18 mouse cellular contexts compared by ENCODE assay signal in the genomic region with DNA sequence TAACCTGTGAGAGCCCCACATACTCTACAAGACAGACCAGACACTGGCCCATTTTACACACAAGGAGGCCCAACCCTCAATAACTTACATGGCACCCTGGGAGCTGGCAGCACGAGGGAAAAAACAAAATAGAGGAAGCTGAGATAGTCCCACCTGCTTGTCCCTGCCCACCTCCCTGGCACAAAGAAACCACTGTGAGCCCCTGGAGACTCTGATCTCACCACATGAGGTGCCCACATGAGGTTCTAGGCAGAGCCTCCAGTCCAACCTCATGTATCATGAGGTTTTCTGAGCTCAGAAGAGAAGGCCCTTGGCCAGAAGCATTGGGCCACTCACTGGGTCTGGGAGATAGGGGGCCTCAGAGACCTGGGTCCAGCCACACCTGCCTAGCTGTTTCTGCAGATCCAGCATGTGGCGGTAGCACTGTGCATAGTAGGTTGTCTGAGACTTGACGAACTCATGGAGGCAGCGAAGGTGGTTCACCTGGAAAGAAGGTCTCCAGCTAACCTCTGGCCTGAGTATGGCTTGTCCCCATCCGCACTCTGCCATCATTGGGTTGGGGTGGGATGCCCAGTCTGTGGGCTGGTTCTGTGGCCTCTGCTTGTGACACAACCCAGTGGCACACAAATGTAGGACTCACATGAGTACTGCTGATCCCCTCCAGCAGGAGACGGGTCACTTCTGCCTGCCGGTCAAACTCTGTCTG. TPM values are rescaled to one million over a fixed set of nuclear protein-coding genes. Genes with fewer than 3 reads are reported as not detected.
DNase-seq lines count a peak whose midpoint lies in the region; ATAC-seq and TF ChIP-seq lines count a peak whose summit lies in the region.
"Had no signal": no experiment of that assay in that cellular context is flagged by ENCODE, and none has a peak within 500 bp of the region (broad histone marks: within the 10 kb centered on the region; RNA-seq: fewer than 3 reads in every experiment).

No protein-coding gene starts in this region.

- no peak for TF ChIP-seq EP300 in CH12.LX (IDR thresholded peaks at IDR 0.05; ENCODE audit: low read length)

- in situ Hi-C loops in CH12.LX (cut with MboI; ENCODE audit: low pct_ligation_motif_present, low pct_unique_long_range_greater_than_20kb, low sequenced_read_pairs) = no loop called here

- no peak for ATAC-seq in frontal cortex, adult (ENCODE audit: low TSS enrichment)
- ATAC-seq: CD4-positive, CD25-positive, alpha-beta regulatory T cell, adult 4 months; forebrain, embryonic 14.5 days; forebrain, embryonic 16.5 days had no signal

- no peak overlapping the region for H3K4me2 ChIP-seq in CH12.LX (ENCODE audit: insufficient read depth, low read depth, poor library complexity, severe bottlenecking)
- H3K4me2 ChIP-seq: embryonic facial prominence, embryonic 12.5 days; forebrain, embryonic 12.5 days had no signal

- DNase-seq in testis, postnatal 14 days (ENCODE audit: low spot score) = no peak
- DNase-seq in CH12.LX (ENCODE audit: extremely low read depth) = peak; percentile 19
- DNase-seq in splenic B cell, adult 2 months (ENCODE audit: low read depth, low spot score) = peak; percentile 25
- no peak for DNase-seq in forebrain, embryonic 10.5 days (ENCODE audit: extremely low spot score, low spot score)
- DNase-seq: adrenal gland, adult 2 months; adrenal gland, postnatal 10 days; adrenal gland, postnatal 25 days; cerebellum, adult 2 months; cerebellum, adult 9-10 months; cerebellum, postnatal 25 days had no signal

- H3K9ac ChIP-seq in CH12.LX (ENCODE audit: insufficient read depth, low read depth) = no peak overlapping the region
- H3K9ac ChIP-seq: embryonic facial prominence, embryonic 12.5 days; forebrain, embryonic 12.5 days had no signal

- no peaks in the 10 kb centered on the region for H3K9me3 ChIP-seq in CH12.LX (replicated peaks; ENCODE audit: low read length)
- no peaks in the 10 kb centered on the region for H3K9me3 ChIP-seq in forebrain, embryonic 10.5 days
- H3K9me3 ChIP-seq: embryonic facial prominence, embryonic 10.5 days; embryonic facial prominence, embryonic 12.5 days; forebrain, embryonic 12.5 days had no signal

- H3K4me3 ChIP-seq in testis, adult 2 months (ENCODE audit: control insufficient read depth, low read depth, low read length) = peak overlapping the region; percentile 39
- no peak overlapping the region for H3K4me3 ChIP-seq in CH12.LX (replicated peaks in 1 of 3; ENCODE audit: low read depth in 2 of 3, low read length in 2 of 3, poor library complexity in 1 of 3)
- H3K4me3 ChIP-seq in forebrain, embryonic 10.5 days = no peak overlapping the region
- H3K4me3 ChIP-seq: embryonic facial prominence, embryonic 10.5 days; embryonic facial prominence, embryonic 12.5 days; forebrain, embryonic 12.5 days had no signal

- no peaks in the 10 kb centered on the region for H3K4me1 ChIP-seq in testis, adult 2 months (ENCODE audit: control insufficient read depth, insufficient read depth, low read length)
- H3K4me1 ChIP-seq in CH12.LX (ENCODE audit: control insufficient read depth in 1 of 2, insufficient read depth in 2 of 2) = peaks cover 5 to 42% of the 10 kb centered on the region in 2 experiments; a peak in 3 of 4 replicates
- H3K4me1 ChIP-seq in forebrain, embryonic 10.5 days = 0 out of 2 replicates have a peak, but pooled peaks cover 3% of the 10 kb centered on the region
- H3K4me1 ChIP-seq: embryonic facial prominence, embryonic 12.5 days; forebrain, embryonic 12.5 days had no signal

- no peaks in the 10 kb centered on the region for H3K79me2 ChIP-seq in CH12.LX (replicated peaks; ENCODE audit: control insufficient read depth, extremely low read depth, insufficient read depth, poor library complexity, severe bottlenecking)

- no peaks in the 10 kb centered on the region for H3K27me3 ChIP-seq in testis, adult 2 months (ENCODE audit: control insufficient read depth, insufficient read depth, low read length)
- H3K27me3 ChIP-seq in CH12.LX (replicated peaks) = no peaks in the 10 kb centered on the region
- H3K27me3 ChIP-seq in splenic B cell, adult 2 months (ENCODE audit: control insufficient read depth, insufficient read depth, low read length, poor library complexity, severe bottlenecking) = no peaks in the 10 kb centered on the region
- H3K27me3 ChIP-seq in forebrain, embryonic 10.5 days (ENCODE audit: poor library complexity, severe bottlenecking) = no peaks in the 10 kb centered on the region
- H3K27me3 ChIP-seq: embryonic facial prominence, embryonic 12.5 days; forebrain, embryonic 12.5 days had no signal

- no peak for TF ChIP-seq CTCF in testis, adult 2 months (IDR thresholded peaks at IDR 0.05; ENCODE audit: control insufficient read depth, insufficient read depth, insufficient replicate concordance, low read depth, low read length)
- TF ChIP-seq CTCF in CH12.LX (conservative IDR thresholded peaks at IDR 0.05 in 1 of 2, IDR thresholded peaks at IDR 0.05 in 1 of 2; ENCODE audit: low read depth in 2 of 2, low read length in 2 of 2) = no peak

- TF ChIP-seq POLR2A in testis, adult 2 months (IDR thresholded peaks at IDR 0.05; ENCODE audit: control insufficient read depth, low read depth, low read length) = no peak
- no peak for TF ChIP-seq POLR2A in CH12.LX (IDR thresholded peaks at IDR 0.05; ENCODE audit: low read depth, low read length)

- no peak overlapping the region for H3K27ac ChIP-seq in testis, adult 2 months (ENCODE audit: control insufficient read depth, insufficient read depth, low read depth, low read length)
- no peak overlapping the region for H3K27ac ChIP-seq in CH12.LX (ENCODE audit: insufficient read depth, low read depth)
- H3K27ac ChIP-seq in forebrain, embryonic 10.5 days = no peak overlapping the region
- H3K27ac ChIP-seq: embryonic facial prominence, embryonic 10.5 days; forebrain, embryonic 12.5 days had no signal

- 92% methylated on average over 7 of the region's 7 CpGs for WGBS in forebrain, embryonic 10.5 days

- dilution Hi-C loops in CH12.LX (cut with MboI; ENCODE audit: extremely low pct_ligation_motif_present, extremely low pct_unique_long_range_greater_than_20kb, low sequenced_read_pairs) = no loop called here

- peaks cover 3% of the 10 kb centered on the region for H3K36me3 ChIP-seq in testis, adult 2 months (ENCODE audit: control insufficient read depth, insufficient read depth, low read length)
- peaks cover 80 to 98% of the 10 kb centered on the region in 2 experiments for H3K36me3 ChIP-seq in CH12.LX (replicated peaks in 1 of 2; ENCODE audit: control insufficient read depth in 1 of 2, insufficient read depth in 1 of 2, low read length in 1 of 2)
- peaks cover 7% of the 10 kb centered on the region for H3K36me3 ChIP-seq in splenic B cell, adult 2 months (ENCODE audit: control insufficient read depth, insufficient read depth, low read length, poor library complexity, severe bottlenecking)
- H3K36me3 ChIP-seq in forebrain, embryonic 10.5 days (replicated peaks) = peaks cover 99% of the 10 kb centered on the region

- TF ChIP-seq RAD21 in CH12.LX (IDR thresholded peaks at IDR 0.05; ENCODE audit: low read depth, low read length) = no peak

TF ChIP-seq in CH12.LX, 34 proteins besides CTCF, POLR2A, EP300 and RAD21:
- TF ChIP-seq SIN3A (IDR thresholded peaks at IDR 0.05; ENCODE audit: low read length) (no peak), E2F4 (IDR thresholded peaks at IDR 0.05; ENCODE audit: insufficient replicate concordance, low read depth, low read length) (no peak), JUN (IDR thresholded peaks at IDR 0.05; ENCODE audit: insufficient read depth, low read depth, low read length) (no peak), CHD1 (IDR thresholded peaks at IDR 0.05; ENCODE audit: low read depth, low read length) (no peak), MAFK (IDR thresholded peaks at IDR 0.05; ENCODE audit: insufficient replicate concordance, low read length) (no peak), GABPA (IDR thresholded peaks at IDR 0.05; ENCODE audit: insufficient replicate concordance, low read depth, low read length) (no peak), ZMIZ1 (IDR thresholded peaks at IDR 0.05; ENCODE audit: low read depth, low read length) (no peak)
TF ChIP-seq in CH12.LX: peak in this region for 0.

RNA-seq across cellular contexts. Expression of gene Sh3glb2, which starts 13.0 kb away (rescaled TPM):
- 21.8 and 25.3 TPM in 2 replicates for polyA plus RNA-seq in testis, adult 2 months (2012; rRNA removed)
- 42.6 and 47.8 TPM in 2 replicates for total RNA-seq in CH12.LX (2012; rRNA removed)
- 27.2 and 34.0 TPM in 2 replicates for total RNA-seq in CH12.LX (2014; rRNA removed)
- polyA plus RNA-seq in CH12.LX (2012; ENCODE audit: insufficient read length, low read depth) = 38.9 and 39.3 TPM in 2 replicates
- polyA plus RNA-seq in forebrain, embryonic 10.5 days (2016; fragmentation: Nextera tagmentation; extraction: Ambion mirVana) = 76.9 and 82.0 TPM in 2 replicates

RNA-seq across cellular contexts. Expression of gene Miga2, which starts 17.9 kb away (rescaled TPM):
- polyA plus RNA-seq in testis, adult 2 months (2012; rRNA removed) = 6.3 and 6.7 TPM in 2 replicates
- 11.2 and 15.0 TPM in 2 replicates for total RNA-seq in CH12.LX (2012; rRNA removed)
- total RNA-seq in CH12.LX (2014; rRNA removed) = 9.1 and 9.2 TPM in 2 replicates
- 7.4 and 9.4 TPM in 2 replicates for polyA plus RNA-seq in CH12.LX (2012; ENCODE audit: insufficient read length, low read depth)
- 29.9 and 30.9 TPM in 2 replicates for polyA plus RNA-seq in forebrain, embryonic 10.5 days (2016; fragmentation: Nextera tagmentation; extraction: Ambion mirVana)

RNA-seq across cellular contexts. Expression of gene Dolpp1, which starts 45.9 kb away (rescaled TPM):
- polyA plus RNA-seq in testis, adult 2 months (2012; rRNA removed) = 27.3 and 32.6 TPM in 2 replicates
- 19.2 and 22.8 TPM in 2 replicates for total RNA-seq in CH12.LX (2012; rRNA removed)
- 15.0 and 22.3 TPM in 2 replicates for total RNA-seq in CH12.LX (2014; rRNA removed)
- polyA plus RNA-seq in CH12.LX (2012; ENCODE audit: insufficient read length, low read depth) = 17.9 and 19.1 TPM in 2 replicates
- 54.8 and 60.1 TPM in 2 replicates for polyA plus RNA-seq in forebrain, embryonic 10.5 days (2016; fragmentation: Nextera tagmentation; extraction: Ambion mirVana)

RNA-seq across cellular contexts. Expression of gene Nup188, which starts 59.9 kb away (rescaled TPM):
- 125 and 135 TPM in 2 replicates for polyA plus RNA-seq in testis, adult 2 months (2012; rRNA removed)
- total RNA-seq in CH12.LX (2012; rRNA removed) (40.2 and 47.6 TPM in 2 replicates), CH12.LX (2014; rRNA removed) (19.7 and 20.9 TPM in 2 replicates)
- polyA plus RNA-seq in CH12.LX (2012; ENCODE audit: insufficient read length, low read depth) = 58.8 and 61.2 TPM in 2 replicates
- 65.2 and 72.8 TPM in 2 replicates for polyA plus RNA-seq in forebrain, embryonic 10.5 days (2016; fragmentation: Nextera tagmentation; extraction: Ambion mirVana)

RNA-seq across cellular contexts. Expression of gene Dolk, which starts 60.0 kb away (rescaled TPM):
- polyA plus RNA-seq in testis, adult 2 months (2012; rRNA removed) = 6.2 and 6.6 TPM in 2 replicates
- total RNA-seq in CH12.LX (2012; rRNA removed) (17.4 and 18.1 TPM in 2 replicates), CH12.LX (2014; rRNA removed) (11.1 and 11.6 TPM in 2 replicates)
- polyA plus RNA-seq in CH12.LX (2012; ENCODE audit: insufficient read length, low read depth) = 10.8 and 11.8 TPM in 2 replicates
- 26.0 and 26.5 TPM in 2 replicates for polyA plus RNA-seq in forebrain, embryonic 10.5 days (2016; fragmentation: Nextera tagmentation; extraction: Ambion mirVana)

Comparison
In these comparisons a context has a peak if more than half of its experiments do, and no peak if none do; other contexts are left out.
1. DNase-seq: peak in CH12.LX (single experiment) and splenic B cell, adult 2 months (single experiment); none in testis, postnatal 14 days (single experiment) and forebrain, embryonic 10.5 days (single experiment).